Mouse (Mus musculus) stomach, embryonic 15.5 days (tissue): ENCODE data around the gene Arfip2. TPM values are rescaled to one million over a fixed set of nuclear protein-coding genes. Genes with fewer than 3 reads are reported as not detected.

Experiments used
- ATAC-seq: fragments of 200-750 bp; cut with Nextera tagmentation; 2 replicates; pipeline ENCODE4 v1.8.0; 2017; ENCODE audit warnings: low read depth, moderate number of reproducible peaks, moderate TSS enrichment; ENCODE audit not compliant: insufficient read depth, low FRiP score
- H3K27ac ChIP-seq: fragments of 300-500 bp; sonication (generic); 2 replicates; pipeline ENCODE4 v1.5.1; 2015; ENCODE audit warnings: mild to moderate bottlenecking, inconsistent platforms
- H3K27me3 ChIP-seq: fragments of 300-500 bp; sonication (generic); replicated peaks from 2 replicates; pipeline ENCODE4 v1.6.1; 2015; ENCODE audit warnings: inconsistent platforms
- H3K36me3 ChIP-seq: fragments of 300-500 bp; sonication (generic); 2 replicates; pipeline ENCODE4 v1.6.1; 2015; ENCODE audit warnings: inconsistent platforms
- H3K4me1 ChIP-seq: fragments of 300-500 bp; sonication (generic); 2 replicates; pipeline ENCODE4 v1.6.1; 2015; ENCODE audit warnings: inconsistent platforms
- H3K4me2 ChIP-seq: fragments of 300-500 bp; sonication (generic); 2 replicates; pipeline ENCODE4 v1.6.1; 2015; ENCODE audit warnings: mild to moderate bottlenecking, inconsistent platforms
- H3K4me3 ChIP-seq: fragments of 300-500 bp; sonication (generic); replicated peaks from 2 replicates; pipeline ENCODE4 v1.5.1; 2015; ENCODE audit warnings: inconsistent platforms
- H3K9ac ChIP-seq: fragments of 300-500 bp; sonication (generic); 2 replicates; pipeline ENCODE4 v1.6.1; 2015; ENCODE audit warnings: inconsistent platforms
- H3K9me3 ChIP-seq: fragments of 300-500 bp; sonication (generic); 2 replicates; pipeline ENCODE4 v1.6.1; 2016; ENCODE audit warnings: inconsistent platforms
- WGBS: fragments of 180-500 bp; shearing (Covaris S2); methylation state at CpG from one replicate; pipeline ENCODE4 v1.1.7; 2015; 5-methylcytosine and 5-hydroxymethylcytosine counted together
- polyA plus RNA-seq: library from polyadenylated mRNA; unstranded; fragments of >200 nt; fragmentation: Nextera tagmentation; extraction: Ambion mirVana; gene quantifications from 2 replicates; pipeline ENCODE4 v1.2.1, GENCODE M21; 2015

Arfip2 gene
- polyA plus RNA-seq, 1 experiment from 2014 or later = 69.0 TPM

GRCm38 (mm10) chr7:105608467-105608866 is 31.7 kb downstream of the Arfip2 start:
- Histone ChIP-seq H3K9me3 (no peaks in the 10 kb centered on the region), H3K9ac (no peak overlapping the region), H3K4me1 (no peaks in the 10 kb centered on the region), H3K27me3 (no peaks in the 10 kb centered on the region), H3K4me2 (no peak overlapping the region), H3K4me3 (no peak overlapping the region), H3K36me3 (peaks cover 11% of the 10 kb centered on the region; the same call in 1 of the 2 replicates), H3K27ac (no peak overlapping the region)
- ATAC-seq = no peak
- 81% methylated on average over 3 of the region's 3 CpGs for WGBS

- WGBS = 32% methylated on average over 9 of the region's 9 CpGs
- H3K9me3 ChIP-seq = no peaks in the 10 kb centered on the region
- no peak overlapping the region for H3K4me2 ChIP-seq
- H3K27ac ChIP-seq = no peak overlapping the region
- ATAC-seq = no peak; the same call in 1 of the 2 replicates
- H3K4me3 ChIP-seq = no peak overlapping the region
- H3K36me3 ChIP-seq = no peaks in the 10 kb centered on the region
- no peaks in the 10 kb centered on the region for H3K4me1 ChIP-seq
- no peak overlapping the region for H3K9ac ChIP-seq
- no peaks in the 10 kb centered on the region for H3K27me3 ChIP-seq
These were observed 37.2 kb downstream of the Arfip2 start for GRCm38 (mm10) chr7:105602860-105603623.

GRCm38 (mm10) chr7:105590097-105590496 is 50.1 kb downstream of the Arfip2 start:
- H3K4me1 ChIP-seq = no peaks in the 10 kb centered on the region
- no peak overlapping the region for H3K27ac ChIP-seq
- no peaks in the 10 kb centered on the region for H3K9me3 ChIP-seq
- no peak overlapping the region for H3K9ac ChIP-seq
- ATAC-seq = no peak
- WGBS = 31% methylated on average over 7 of the region's 7 CpGs
- no peaks in the 10 kb centered on the region for H3K36me3 ChIP-seq
- no peak overlapping the region for H3K4me2 ChIP-seq
- H3K27me3 ChIP-seq = no peaks in the 10 kb centered on the region
- H3K4me3 ChIP-seq = no peak overlapping the region

GRCm38 (mm10) chr7:105588325-105588912 is 51.8 kb downstream of the Arfip2 start:
- H3K4me3 ChIP-seq = no peak overlapping the region
- H3K9me3 ChIP-seq = no peaks in the 10 kb centered on the region
- H3K27me3 ChIP-seq = no peaks in the 10 kb centered on the region
- ATAC-seq = no peak
- WGBS = 55% methylated on average over 9 of the region's 9 CpGs
- H3K4me2 ChIP-seq = no peak overlapping the region
- no peaks in the 10 kb centered on the region for H3K4me1 ChIP-seq
- no peak overlapping the region for H3K9ac ChIP-seq
- no peak overlapping the region for H3K27ac ChIP-seq
- no peaks in the 10 kb centered on the region for H3K36me3 ChIP-seq

Other genes starting within 250 kb of the Arfip2 start
- 40.7 and 44.0 TPM in 2 replicates for gene Fam160a2, start 240.4 kb downstream of the Arfip2 start, polyA plus RNA-seq
- not detected in 2 replicates for gene Cnga4, start 235.8 kb downstream of the Arfip2 start, polyA plus RNA-seq
- 0.52 and 0.57 TPM in 2 replicates for gene Cckbr, start 214.7 kb downstream of the Arfip2 start, polyA plus RNA-seq
- 115 and 131 TPM in 2 replicates for gene Cavin3, start 158.1 kb downstream of the Arfip2 start, polyA plus RNA-seq
- gene Smpd1, start 86.1 kb downstream of the Arfip2 start, polyA plus RNA-seq = 31.5 and 31.8 TPM in 2 replicates
- 31.3 and 36.1 TPM in 2 replicates for gene Apbb1, start 58.8 kb downstream of the Arfip2 start, polyA plus RNA-seq
- 7.0 and 17.7 TPM in 2 replicates for gene Hpx, start 40.3 kb downstream of the Arfip2 start, polyA plus RNA-seq
- gene Trim3, start 6.8 kb downstream of the Arfip2 start, polyA plus RNA-seq = 27.8 and 29.8 TPM in 2 replicates
- 189 and 199 TPM in 2 replicates for gene Timm10b, start 360 bp downstream of the Arfip2 start, polyA plus RNA-seq
- 24.2 and 37.0 TPM in 2 replicates for gene Gm45799, start 136 bp upstream of the Arfip2 start, polyA plus RNA-seq
- gene Dnhd1, start 10.4 kb upstream of the Arfip2 start, polyA plus RNA-seq = 0.71 and 0.95 TPM in 2 replicates
- 352 TPM in 2 replicates for gene Ilk, start 96.2 kb upstream of the Arfip2 start, polyA plus RNA-seq
- 26.9 and 38.3 TPM in 2 replicates for gene Rrp8, start 97.0 kb upstream of the Arfip2 start, polyA plus RNA-seq
- gene Taf10, start 103.9 kb upstream of the Arfip2 start, polyA plus RNA-seq = 123 and 139 TPM in 2 replicates
- gene Tpp1, start 111.8 kb upstream of the Arfip2 start, polyA plus RNA-seq = 69.5 and 73.3 TPM in 2 replicates
- gene Dchs1, start 147.2 kb upstream of the Arfip2 start, polyA plus RNA-seq = 8.6 and 10.4 TPM in 2 replicates
- 405 and 416 TPM in 2 replicates for gene Mrpl17, start 170.7 kb upstream of the Arfip2 start, polyA plus RNA-seq